Mouse (Mus musculus) bone marrow, adult 2 months (tissue): Measurements from ENCODE around the gene Alg3. TPM values are rescaled to one million over a fixed set of nuclear protein-coding genes. Genes with fewer than 3 reads are reported as not detected.

Source experiments
- H3K27ac ChIP-seq: fragments of 200-500 bp; 2 replicates; pipeline ENCODE4 v1.5.1; 2012; ENCODE audit warnings: low read depth, mild to moderate bottlenecking, control low read depth, inconsistent platforms, low read length; ENCODE audit not compliant: control insufficient read depth, poor library complexity, insufficient read depth
- H3K4me1 ChIP-seq: fragments of 200-500 bp; 2 replicates; pipeline ENCODE4 v1.6.1; 2011; ENCODE audit warnings: low read length; ENCODE audit not compliant: control insufficient read depth, insufficient read depth
- H3K4me3 ChIP-seq: fragments of 200-500 bp; replicated peaks from 2 replicates; pipeline ENCODE3; 2011; ENCODE audit warnings: mild to moderate bottlenecking, low read depth, low read length, control low read depth; ENCODE audit not compliant: control insufficient read depth
- CTCF ChIP-seq: fragments of 200-500 bp; IDR thresholded peaks from 2 replicates; pipeline ENCODE4 v1.5.1; 2011; ENCODE audit warnings: low read length, control low read depth; ENCODE audit not compliant: control insufficient read depth, insufficient read depth
- POLR2A ChIP-seq: fragments of 200-500 bp; IDR thresholded peaks from 2 replicates; pipeline ENCODE4 v1.6.1; 2011; ENCODE audit warnings: low read depth, mild to moderate bottlenecking, control low read depth, low read length, borderline replicate concordance; ENCODE audit not compliant: control insufficient read depth
- WGBS: fragments of 180-500 bp; shearing (Covaris S2); methylation state at CpG from one replicate; pipeline ENCODE4 v1.1.7; 2018; 5-methylcytosine and 5-hydroxymethylcytosine counted together
- polyA plus RNA-seq: library from polyadenylated mRNA; stranded (reverse); fragments of >200 nt; gene quantifications from 2 replicates; pipeline ENCODE4 v1.2.4, GENCODE M21; 2011; ENCODE audit warnings: low replicate concordance; ENCODE audit not compliant: missing spikeins, insufficient read depth, insufficient read length

The Alg3 gene
- polyA plus RNA-seq, 1 experiment: 11.3 TPM

- Histone ChIP-seq H3K4me1 (no peaks in the 10 kb centered on the region), H3K27ac (no peak overlapping the region), H3K4me3 (no peak overlapping the region)
- 72% methylated on average over 8 of the region's 8 CpGs for WGBS
- TF ChIP-seq POLR2A (no peak), CTCF (no peak)
Measured at GRCm38 (mm10) chr16:20637410-20637809, 25.9 kb upstream of the Alg3 start.

GRCm38 (mm10) chr16:20629731-20630634 lies 18.4 kb upstream of the Alg3 start, which contains the start of gene Ece2:
Gene Ece2, plus strand, starts transcription at chr16:20629828.
- Histone ChIP-seq H3K27ac (no peak within 1 kb of the TSS), H3K4me3 (no peak within 1 kb of the TSS)
- WGBS: 10% methylated on average over 54 of the region's 54 CpGs

GRCm38 (mm10) chr16:20628871-20629391 lies 17.4 kb upstream of the Alg3 start:
- H3K4me3 ChIP-seq: no peak overlapping the region

More at GRCm38 (mm10) chr16:20629731-20630634, 18.4 kb upstream of the Alg3 start, which contains the start of gene Ece2:
- no peaks in the 10 kb centered on the region for H3K4me1 ChIP-seq
- TF ChIP-seq POLR2A (no peak; the same call in 1 of the 2 replicates), CTCF (no peak)

GRCm38 (mm10) chr16:20623211-20623610 lies 11.7 kb upstream of the Alg3 start:
- TF ChIP-seq POLR2A (no peak), CTCF (no peak)
- Histone ChIP-seq H3K4me3 (no peak overlapping the region), H3K27ac (no peak overlapping the region), H3K4me1 (no peaks in the 10 kb centered on the region; the same call in 1 of the 2 replicates)
- 49% methylated on average over 2 of the region's 2 CpGs for WGBS

More at GRCm38 (mm10) chr16:20628871-20629391, 17.4 kb upstream of the Alg3 start:
- no peaks in the 10 kb centered on the region for H3K4me1 ChIP-seq
- WGBS: 71% methylated on average over 11 of the region's 11 CpGs
- TF ChIP-seq POLR2A (no peak), CTCF (no peak)
- no peak overlapping the region for H3K27ac ChIP-seq

- Histone ChIP-seq H3K4me1 (no peaks in the 10 kb centered on the region; the same call in 1 of the 2 replicates), H3K27ac (no peak overlapping the region), H3K4me3 (peak overlapping the region; percentile 65)
- WGBS: under 1% methylated on average over 37 of the region's 37 CpGs
- no peak for TF ChIP-seq CTCF
- peak; percentile 33; the same call in 1 of the 2 replicates for TF ChIP-seq POLR2A
Measured at GRCm38 (mm10) chr16:20621991-20622685, 10.6 kb upstream of the Alg3 start.

- Histone ChIP-seq H3K27ac (peak within 1 kb of the TSS; percentile 24; the same call in 1 of the 2 replicates), H3K4me1 (no peaks in the 10 kb centered on the region; the same call in 1 of the 2 replicates), H3K4me3 (peak within 1 kb of the TSS; percentile 65)
- WGBS: under 1% methylated on average over 81 of the region's 92 CpGs
- no peak for TF ChIP-seq POLR2A
- no peak for TF ChIP-seq CTCF
Measured at GRCm38 (mm10) chr16:20621191-20621990, 9.9 kb upstream of the Alg3 start, which contains the start of gene Camk2n2. Gene Camk2n2, minus strand, starts transcription at chr16:20621287.

GRCm38 (mm10) chr16:20620751-20621190 lies 9.2 kb upstream of the Alg3 start:
- TF ChIP-seq CTCF: no peak
- no peak for TF ChIP-seq POLR2A
- no peak overlapping the region for H3K27ac ChIP-seq
- WGBS: 1% methylated on average over 32 of the region's 32 CpGs
- H3K4me1 ChIP-seq: no peaks in the 10 kb centered on the region; the same call in 1 of the 2 replicates
- peak overlapping the region; percentile 47 for H3K4me3 ChIP-seq
